Mouse (Mus musculus) embryonic fibroblast, embryonic 13.5 days (primary cell): ENCODE data around the gene Aldh3b3.

Experiments
- CTCF ChIP-seq: IDR thresholded peaks from 2 replicates; pipeline ENCODE4 v1.5.1; 2011; ENCODE audit warnings: mild to moderate bottlenecking, control low read depth, low read length, moderate library complexity, borderline replicate concordance; ENCODE audit not compliant: insufficient read depth
- POLR2A ChIP-seq: IDR thresholded peaks from 2 replicates; pipeline ENCODE4 v1.6.1; 2011; ENCODE audit warnings: low read depth, mild to moderate bottlenecking, control low read depth, low read length, moderate library complexity

- TF ChIP-seq CTCF (no peak), POLR2A (no peak)
Measured at GRCm38 (mm10) chr19:3926685-3927084, 31.8 kb upstream of the Aldh3b3 start.
